Mouse (Mus musculus) forebrain, embryonic 14.5 days (tissue): ENCODE results near the gene Slc39a3. TPM values are rescaled to one million over a fixed set of nuclear protein-coding genes. Genes with fewer than 3 reads are reported as not detected.

ENCODE experiments used
- ATAC-seq: fragments of 200-750 bp; cut with Nextera tagmentation; 2 replicates; pipeline ENCODE4 v1.8.0; 2017; ENCODE audit warnings: mild to moderate bottlenecking, moderate library complexity
- DNase-seq: peaks from one replicate; pipeline ENCODE4 v3.0.0-alpha.2; 2015; ENCODE audit warnings: low spot score
- H3K27ac ChIP-seq: fragments of 300-500 bp; sonication (generic); 2 replicates; pipeline ENCODE4 v1.5.1; 2014; ENCODE audit warnings: low read depth, mild to moderate bottlenecking, control low read depth, low read length, moderate library complexity
- H3K27me3 ChIP-seq: fragments of 300-500 bp; sonication (generic); replicated peaks from 2 replicates; pipeline ENCODE4 v1.6.1; 2014; ENCODE audit warnings: low read length, control low read depth, mixed read lengths; ENCODE audit not compliant: control insufficient read depth, insufficient read depth
- H3K36me3 ChIP-seq: fragments of 300-500 bp; sonication (generic); 2 replicates; pipeline ENCODE4 v1.6.1; 2014; ENCODE audit warnings: low read length, control low read depth; ENCODE audit not compliant: control insufficient read depth, insufficient read depth
- H3K4me1 ChIP-seq: fragments of 300-500 bp; sonication (generic); 2 replicates; pipeline ENCODE4 v1.6.1; 2014; ENCODE audit warnings: antibody characterized with exemption, low read length, control low read depth; ENCODE audit not compliant: control insufficient read depth, insufficient read depth
- H3K4me2 ChIP-seq: fragments of 300-500 bp; sonication (generic); 2 replicates; pipeline ENCODE4 v1.6.1; 2014; ENCODE audit warnings: mild to moderate bottlenecking, control low read depth, low read length
- H3K4me3 ChIP-seq: fragments of 300-500 bp; sonication (generic); 2 replicates; pipeline ENCODE4 v1.5.1; 2014; ENCODE audit warnings: low read depth, low read length, control low read depth
- H3K9ac ChIP-seq: fragments of 300-500 bp; sonication (generic); 2 replicates; pipeline ENCODE4 v1.6.1; 2014; ENCODE audit warnings: mild to moderate bottlenecking, low read length, control low read depth, moderate library complexity
- H3K9me3 ChIP-seq: fragments of 300-500 bp; sonication (generic); replicated peaks from 2 replicates; pipeline ENCODE4 v1.6.1; 2016; ENCODE audit warnings: low read length, control low read depth, mixed read lengths; ENCODE audit not compliant: control insufficient read depth
- WGBS: fragments of 180-500 bp; shearing (Covaris S2); extraction: QIAGEN DNeasy Blood & Tissue Kit; methylation state at CpG from one replicate; pipeline ENCODE4 v1.1.7; 2014; 5-methylcytosine and 5-hydroxymethylcytosine counted together
- polyA plus RNA-seq: library from polyadenylated mRNA; unstranded; fragments of >200 nt; fragmentation: Nextera tagmentation; extraction: Ambion mirVana; gene quantifications from 2 replicates; pipeline ENCODE4 v1.2.1, GENCODE M21; 2014

Gene Slc39a3
- polyA plus RNA-seq, 1 experiment from 2014 or later: 20.7 TPM

DNA sequence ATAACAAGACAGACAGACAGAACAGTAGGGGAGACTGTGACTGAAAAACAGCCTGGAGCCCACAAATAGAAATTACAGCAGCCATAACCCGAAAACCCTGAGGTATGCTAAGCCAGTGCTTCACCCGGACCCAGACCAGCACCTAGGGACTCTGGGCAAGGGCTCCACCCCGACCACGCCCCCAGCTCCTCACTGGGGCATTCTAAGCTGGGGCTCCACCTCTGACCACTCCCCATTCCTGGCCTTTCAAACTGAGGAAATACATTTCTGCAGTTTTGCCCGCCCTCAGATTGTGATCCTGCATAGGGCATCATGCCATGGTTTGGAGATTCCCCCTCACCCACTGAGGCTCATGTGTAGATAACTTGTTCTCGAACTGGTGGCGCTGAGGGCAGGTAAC lies 30.0 kb downstream of the Slc39a3 start:
- no peak overlapping the region for H3K4me2 ChIP-seq
- WGBS: 40% methylated on average over 7 of the region's 7 CpGs
- no peak overlapping the region for H3K4me3 ChIP-seq
- no peaks in the 10 kb centered on the region for H3K4me1 ChIP-seq
- H3K27me3 ChIP-seq: no peaks in the 10 kb centered on the region
- H3K36me3 ChIP-seq: no peaks in the 10 kb centered on the region
- no peak overlapping the region for H3K9ac ChIP-seq
- no peaks in the 10 kb centered on the region for H3K9me3 ChIP-seq
- no peak for DNase-seq
- no peak for ATAC-seq
- no peak overlapping the region for H3K27ac ChIP-seq

DNA sequence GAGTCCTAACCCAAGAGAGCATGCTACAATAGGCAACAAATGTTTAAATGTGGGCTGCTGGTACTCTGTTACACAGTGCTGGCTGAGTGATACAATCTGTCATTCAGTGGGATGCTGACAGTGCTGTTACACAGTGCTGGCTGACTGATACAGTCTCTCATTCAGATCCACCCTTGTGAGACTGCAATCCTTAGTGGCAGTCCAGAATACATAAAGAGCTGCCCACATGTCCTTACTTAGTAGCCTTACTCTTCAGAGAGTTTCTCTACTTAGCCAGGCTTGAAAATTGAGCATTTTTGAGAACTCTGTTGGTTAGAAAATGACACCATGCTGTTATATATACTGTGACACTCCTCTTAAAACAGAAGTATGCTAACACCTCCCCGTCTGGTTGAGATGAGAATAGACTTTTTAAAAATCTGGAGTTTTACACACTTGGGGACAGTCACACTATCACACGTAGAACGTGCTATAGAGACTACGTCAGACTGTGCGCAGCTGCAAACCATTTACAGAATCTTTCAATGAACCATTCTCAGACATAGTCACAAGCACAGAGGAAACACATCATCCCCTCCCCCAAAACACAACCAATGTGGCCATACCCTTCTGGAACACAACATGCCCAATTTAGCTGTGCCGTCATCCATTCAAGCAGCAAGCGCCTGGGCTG lies 31.1 kb downstream of the Slc39a3 start:
- no peaks in the 10 kb centered on the region for H3K9me3 ChIP-seq
- peaks cover under 1% of the 10 kb centered on the region for H3K4me1 ChIP-seq
- no peak overlapping the region for H3K27ac ChIP-seq
- ATAC-seq (no peak), DNase-seq (no peak)
- 89% methylated on average over 7 of the region's 7 CpGs for WGBS
- H3K9ac ChIP-seq: no peak overlapping the region
- no peak overlapping the region for H3K4me3 ChIP-seq
- H3K27me3 ChIP-seq: no peaks in the 10 kb centered on the region
- H3K36me3 ChIP-seq: no peaks in the 10 kb centered on the region
- H3K4me2 ChIP-seq: no peak overlapping the region

DNA sequence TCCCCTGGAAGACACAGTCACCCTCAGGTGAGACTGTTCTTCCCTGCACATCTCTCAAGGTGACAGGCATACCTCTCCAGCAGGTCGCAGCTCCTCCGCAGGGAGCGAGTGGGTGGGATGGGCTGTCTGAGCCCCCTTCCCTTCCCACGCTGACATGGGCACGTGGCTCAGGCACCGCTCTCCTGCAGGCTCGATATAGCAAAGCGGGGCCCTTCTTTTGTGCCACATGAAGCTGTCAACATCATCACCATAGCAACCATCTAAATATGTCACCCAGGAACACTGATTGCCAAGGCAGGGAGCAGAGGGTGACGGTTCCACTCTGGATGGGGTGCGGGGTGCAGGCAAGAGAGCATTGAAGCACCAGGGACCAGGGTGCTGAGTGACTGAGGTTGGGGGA lies 36.1 kb downstream of the Slc39a3 start:
- Histone ChIP-seq H3K4me1 (peaks cover 6% of the 10 kb centered on the region), H3K27ac (no peak overlapping the region), H3K4me2 (peak overlapping the region; percentile 12; the same call in 1 of the 2 replicates), H3K9ac (no peak overlapping the region), H3K27me3 (no peaks in the 10 kb centered on the region), H3K4me3 (no peak overlapping the region), H3K36me3 (no peaks in the 10 kb centered on the region), H3K9me3 (no peaks in the 10 kb centered on the region)
- peak; percentile 27; the same call in 1 of the 2 replicates for ATAC-seq
- peak; percentile 65 for DNase-seq
- 30% methylated on average over 10 of the region's 10 CpGs for WGBS

DNA sequence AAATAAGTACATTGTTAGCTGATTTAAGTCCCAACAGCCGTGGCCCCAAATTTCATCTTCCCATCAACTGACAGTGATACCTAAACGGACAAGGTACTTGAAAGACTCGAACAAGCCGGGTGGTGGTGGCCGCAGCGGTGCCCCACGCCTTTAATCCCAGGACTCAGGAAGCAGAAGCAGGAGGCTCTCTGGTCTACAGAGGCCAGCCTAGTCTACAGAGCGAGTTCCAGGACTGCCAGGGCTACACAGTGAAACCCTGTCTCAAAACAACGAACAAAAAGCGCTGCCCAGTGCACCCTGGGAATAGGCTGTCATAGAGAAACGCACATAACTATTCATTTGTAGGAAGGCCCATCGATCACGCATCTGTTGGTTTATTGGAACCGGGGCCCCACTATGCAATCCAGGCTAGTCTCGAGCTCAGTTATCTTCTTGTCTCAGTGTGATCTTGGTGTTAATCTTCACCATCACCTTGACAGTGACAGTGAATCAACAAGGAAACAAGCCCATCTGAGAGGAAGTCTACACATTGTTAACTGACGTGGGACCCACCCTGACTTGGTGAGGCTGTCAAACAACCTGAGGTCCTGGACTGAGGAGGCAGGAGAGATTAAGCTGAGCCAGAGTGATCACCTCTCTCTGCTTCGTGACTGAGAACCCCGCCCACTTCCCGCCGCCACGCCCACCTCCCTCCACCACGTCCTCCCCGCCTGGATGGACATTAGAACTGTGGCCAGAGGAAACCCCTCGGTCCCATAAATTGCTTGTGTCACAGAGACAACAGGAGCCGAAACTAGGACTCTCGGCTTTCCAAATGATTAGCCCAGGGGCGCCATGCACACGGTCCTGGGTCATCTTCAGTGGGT lies 36.8 kb downstream of the Slc39a3 start:
- Histone ChIP-seq H3K27ac (no peak overlapping the region), H3K4me3 (no peak overlapping the region)
- 49% methylated on average over 28 of the region's 28 CpGs for WGBS

DNA sequence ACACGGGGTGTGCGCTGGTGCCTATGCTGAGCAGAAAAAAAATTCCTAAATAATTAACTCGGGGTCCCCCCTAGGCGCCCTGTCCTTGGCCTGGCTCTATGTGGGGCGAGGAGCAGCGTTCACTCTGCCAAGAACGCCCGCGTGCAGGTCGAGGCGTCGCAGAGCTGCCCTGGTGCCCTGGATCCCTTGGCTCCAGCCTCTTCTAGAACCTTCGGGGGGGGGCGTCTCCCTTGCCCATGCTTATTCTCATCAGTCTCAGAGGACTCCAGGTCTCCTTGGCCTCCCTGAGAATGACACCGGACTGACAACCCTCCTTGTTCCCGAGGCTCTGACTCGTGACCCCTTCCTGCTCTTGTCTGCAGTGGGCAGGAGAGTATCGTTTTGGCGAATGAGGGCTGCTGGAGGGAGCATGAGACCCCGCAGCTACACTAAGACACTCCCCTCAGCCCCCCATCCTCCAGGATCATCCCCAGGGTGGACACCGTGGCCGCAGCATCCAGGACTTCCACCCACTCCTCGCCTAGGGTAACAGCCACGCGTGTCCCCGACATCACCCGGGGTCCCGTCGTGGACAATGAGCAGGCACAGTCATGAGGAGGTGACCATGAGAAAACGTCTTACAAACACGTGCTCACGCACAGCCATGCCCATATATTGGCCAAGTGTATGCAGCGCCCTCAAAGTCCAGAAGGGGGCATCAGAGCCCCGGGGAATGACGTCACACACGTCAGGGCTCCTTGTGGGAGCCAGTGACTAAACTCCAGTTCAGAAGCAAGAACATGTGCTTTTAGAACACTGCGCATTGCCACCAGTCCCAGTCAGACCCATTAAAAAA lies 37.6 kb downstream of the Slc39a3 start:
- 36% methylated on average over 37 of the region's 37 CpGs for WGBS

More for the DNA sequence above, 36.8 kb downstream of the Slc39a3 start:
- H3K27me3 ChIP-seq: no peaks in the 10 kb centered on the region
- peaks cover 6% of the 10 kb centered on the region for H3K4me1 ChIP-seq
- no peaks in the 10 kb centered on the region for H3K36me3 ChIP-seq
- no peaks in the 10 kb centered on the region for H3K9me3 ChIP-seq
- DNase-seq (no peak), ATAC-seq (no peak; the same call in 1 of the 2 replicates)
- H3K9ac ChIP-seq: 0 out of 2 replicates have a peak overlapping the region, but pooled peaks have one; percentile 7
- H3K4me2 ChIP-seq: no peak overlapping the region

DNA sequence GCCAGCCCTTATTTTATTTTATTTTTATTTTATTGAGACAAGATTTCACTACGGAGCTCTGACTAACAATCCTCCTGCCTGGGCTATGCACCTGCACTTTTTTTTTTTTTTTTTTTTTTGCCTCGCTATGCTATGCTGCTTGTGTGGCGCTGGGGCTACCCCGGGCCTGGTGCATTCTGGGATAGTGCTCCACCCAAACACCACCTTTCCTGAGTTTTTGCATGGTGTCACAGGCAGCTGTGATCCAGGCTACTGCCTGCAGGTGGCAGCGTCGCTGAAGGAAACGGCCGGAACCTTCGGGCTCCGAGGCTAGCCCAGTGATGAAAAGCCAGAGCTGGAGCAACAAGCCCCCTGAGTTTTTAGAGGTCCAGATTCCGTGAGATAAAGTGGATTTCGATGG lies 38.4 kb downstream of the Slc39a3 start:
- DNase-seq: peak; percentile 57
- ATAC-seq: no peak
- H3K9ac ChIP-seq: no peak overlapping the region
- WGBS: 18% methylated on average over 12 of the region's 12 CpGs
- no peak overlapping the region for H3K4me2 ChIP-seq
- no peaks in the 10 kb centered on the region for H3K9me3 ChIP-seq
- H3K27ac ChIP-seq: no peak overlapping the region
- no peaks in the 10 kb centered on the region for H3K27me3 ChIP-seq
- no peak overlapping the region for H3K4me3 ChIP-seq
- H3K36me3 ChIP-seq: no peaks in the 10 kb centered on the region
- peaks cover 6% of the 10 kb centered on the region for H3K4me1 ChIP-seq

More for the DNA sequence above, 37.6 kb downstream of the Slc39a3 start:
- ATAC-seq: peak; percentile 82
- H3K4me3 ChIP-seq: no peak overlapping the region
- H3K27ac ChIP-seq: no peak overlapping the region
- H3K9ac ChIP-seq: no peak overlapping the region
- H3K9me3 ChIP-seq: no peaks in the 10 kb centered on the region
- peak; percentile 88 for DNase-seq
- peak overlapping the region; percentile 35 for H3K4me2 ChIP-seq
- peaks cover 6% of the 10 kb centered on the region for H3K4me1 ChIP-seq
- H3K27me3 ChIP-seq: no peaks in the 10 kb centered on the region
- no peaks in the 10 kb centered on the region for H3K36me3 ChIP-seq

DNA sequence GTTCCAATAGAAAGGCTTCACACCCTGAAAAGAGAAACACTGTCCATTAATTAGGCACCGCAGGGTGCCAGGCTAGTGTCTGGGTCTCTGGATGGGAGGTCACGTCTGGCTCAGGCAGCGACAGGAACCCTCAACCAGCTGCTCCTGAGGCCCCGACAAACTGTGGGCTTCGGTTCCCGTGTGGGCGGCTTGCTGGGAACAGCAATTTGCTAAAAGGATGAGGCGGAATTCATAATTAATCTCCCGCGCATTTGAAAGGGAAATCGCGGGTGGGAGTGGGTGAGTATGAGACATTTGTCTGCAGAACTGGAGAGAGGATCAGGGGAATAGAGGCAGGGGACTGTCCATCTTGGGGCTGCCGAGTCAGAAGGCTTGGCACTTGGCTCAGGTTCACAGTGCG lies 39.2 kb downstream of the Slc39a3 start:
- no peak overlapping the region for H3K4me3 ChIP-seq
- peaks cover 6% of the 10 kb centered on the region for H3K4me1 ChIP-seq
- no peaks in the 10 kb centered on the region for H3K36me3 ChIP-seq
- H3K9ac ChIP-seq: no peak overlapping the region
- DNase-seq (no peak), ATAC-seq (no peak)
- 31% methylated on average over 14 of the region's 14 CpGs for WGBS
- H3K4me2 ChIP-seq: no peak overlapping the region
- H3K27me3 ChIP-seq: no peaks in the 10 kb centered on the region
- no peak overlapping the region for H3K27ac ChIP-seq
- H3K9me3 ChIP-seq: no peaks in the 10 kb centered on the region

DNA sequence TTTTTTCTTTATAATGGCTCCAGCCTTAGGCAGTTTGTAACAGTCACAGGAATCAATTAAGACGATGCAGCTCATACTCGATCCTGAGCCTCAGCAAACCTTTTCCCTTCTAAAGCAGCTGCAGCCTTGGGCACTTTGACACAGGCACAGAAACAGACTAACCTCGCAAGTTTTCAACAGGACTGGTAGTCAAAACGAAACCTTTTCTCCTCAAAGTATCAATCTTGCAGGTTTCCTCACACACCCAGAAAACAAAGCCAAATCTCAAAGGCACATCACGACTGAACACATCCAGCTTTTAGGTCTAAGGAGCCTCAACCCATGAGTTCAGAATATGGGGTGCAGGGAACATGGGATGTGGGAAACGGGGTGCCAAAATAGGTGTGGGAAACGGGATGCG lies 39.9 kb downstream of the Slc39a3 start:
- Histone ChIP-seq H3K36me3 (no peaks in the 10 kb centered on the region), H3K9ac (no peak overlapping the region), H3K9me3 (no peaks in the 10 kb centered on the region), H3K4me1 (peaks cover 6% of the 10 kb centered on the region), H3K27me3 (no peaks in the 10 kb centered on the region), H3K4me2 (no peak overlapping the region), H3K27ac (no peak overlapping the region), H3K4me3 (no peak overlapping the region)
- DNase-seq: no peak
- WGBS: 90% methylated on average over 8 of the region's 8 CpGs
- ATAC-seq: no peak
